In the genomic region with DNA sequence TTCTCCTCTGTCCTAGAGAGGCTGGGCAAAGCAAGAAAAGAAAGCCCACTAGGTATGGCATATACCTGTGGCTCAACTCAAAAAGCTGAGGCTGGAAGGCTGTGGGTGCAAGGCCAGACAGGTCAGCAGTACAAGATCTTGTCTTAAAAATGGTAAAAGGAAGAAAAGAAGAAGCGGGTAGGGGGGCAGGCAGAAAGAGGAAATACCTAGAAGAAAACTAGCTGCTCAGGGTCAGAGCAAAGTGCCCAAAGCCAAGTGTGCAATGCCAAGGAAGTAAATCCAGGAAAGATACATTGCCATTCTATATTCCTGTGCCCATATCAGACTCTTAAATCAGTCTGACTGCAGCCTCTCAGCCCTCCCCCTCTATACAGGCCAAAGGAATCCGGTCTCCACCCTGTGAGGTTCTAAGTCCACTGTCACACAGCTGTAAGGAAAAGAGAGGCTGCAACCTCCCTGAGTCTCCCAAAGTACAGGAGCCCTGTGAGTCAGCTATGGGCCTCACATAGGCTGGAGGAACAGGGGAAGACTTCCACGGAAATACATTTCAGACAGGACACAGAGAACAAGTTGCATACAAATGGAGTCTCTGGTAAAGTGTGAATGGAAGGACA, we compare ENCODE assay signal across 10 mouse cellular contexts. TPM values are rescaled to one million over a fixed set of nuclear protein-coding genes. Genes with fewer than 3 reads are reported as not detected.
A peak's percentile ranks its signal among the peaks of the same experiment; 100 is the strongest.
DNase-seq lines count a peak whose midpoint lies in the region; ATAC-seq lines count a peak whose summit lies in the region.
"Had no signal": no experiment of that assay in that cellular context is flagged by ENCODE, and none has a peak within 500 bp of the region (broad histone marks: within the 10 kb centered on the region; RNA-seq: fewer than 3 reads in every experiment).

No protein-coding gene starts in this region.

- no peaks in the 10 kb centered on the region for H3K9me3 ChIP-seq in heart, embryonic 12.5 days (replicated peaks)
- H3K9me3 ChIP-seq in midbrain, embryonic 13.5 days = no peaks in the 10 kb centered on the region
- H3K9me3 ChIP-seq in midbrain, embryonic 15.5 days = no peaks in the 10 kb centered on the region

- H3K4me3 ChIP-seq in heart, embryonic 12.5 days = no peak overlapping the region
- no peak overlapping the region for H3K4me3 ChIP-seq in midbrain, embryonic 13.5 days (replicated peaks)
- H3K4me3 ChIP-seq in midbrain, embryonic 15.5 days = no peak overlapping the region

- no peak overlapping the region for H3K27ac ChIP-seq in heart, embryonic 12.5 days (ENCODE audit: poor library complexity, severe bottlenecking)
- H3K27ac ChIP-seq in midbrain, embryonic 13.5 days = peak overlapping the region; percentile 25; the same call in 1 of the 2 replicates
- no peak overlapping the region for H3K27ac ChIP-seq in midbrain, embryonic 15.5 days

- no peak for DNase-seq in heart, postnatal 10 days
- DNase-seq in liver = peak; percentile 71
- no peak for DNase-seq in embryo, embryonic 9.5 days (ENCODE audit: extremely low spot score)
- DNase-seq in layer of hippocampus, adult 11-12 months (ENCODE audit: low spot score) = no peak
- no peak for DNase-seq in layer of hippocampus, postnatal 36 days
- DNase-seq: cerebellum, adult 9-10 months; lung, postnatal 14 days had no signal

- no peak overlapping the region for H3K4me2 ChIP-seq in heart, embryonic 12.5 days
- no peak overlapping the region for H3K4me2 ChIP-seq in midbrain, embryonic 13.5 days (replicated peaks)
- H3K4me2 ChIP-seq in midbrain, embryonic 15.5 days = no peak overlapping the region

- 0 out of 2 replicates have a peak, but pooled peaks have one; percentile 36 for ATAC-seq in heart, embryonic 12.5 days (ENCODE audit: insufficient number of reproducible peaks, low FRiP score)
- ATAC-seq in midbrain, embryonic 13.5 days = no peak
- ATAC-seq in midbrain, embryonic 15.5 days (replicated peaks) = no peak

- peaks cover 27% of the 10 kb centered on the region for H3K36me3 ChIP-seq in heart, embryonic 12.5 days
- 0 out of 2 replicates have a peak, but pooled peaks cover 4% of the 10 kb centered on the region for H3K36me3 ChIP-seq in midbrain, embryonic 13.5 days
- H3K36me3 ChIP-seq in midbrain, embryonic 15.5 days (replicated peaks) = no peaks in the 10 kb centered on the region

- 59% methylated on average over 3 of the region's 3 CpGs for WGBS in heart, embryonic 12.5 days
- WGBS in midbrain, embryonic 13.5 days = 77% methylated on average over 3 of the region's 3 CpGs
- WGBS in midbrain, embryonic 15.5 days = 72% methylated on average over 3 of the region's 3 CpGs

- H3K27me3 ChIP-seq in heart, embryonic 12.5 days (replicated peaks) = no peaks in the 10 kb centered on the region
- H3K27me3 ChIP-seq in midbrain, embryonic 13.5 days = no peaks in the 10 kb centered on the region
- H3K27me3 ChIP-seq in midbrain, embryonic 15.5 days (replicated peaks) = no peaks in the 10 kb centered on the region

- intact Hi-C loops in heart, postnatal 10 days (cut with DNase I) = no loop called here

- peaks cover 40% of the 10 kb centered on the region for H3K4me1 ChIP-seq in heart, embryonic 12.5 days (replicated peaks)
- peaks cover 29% of the 10 kb centered on the region for H3K4me1 ChIP-seq in midbrain, embryonic 13.5 days (replicated peaks)
- H3K4me1 ChIP-seq in midbrain, embryonic 15.5 days = peaks cover 28% of the 10 kb centered on the region

- no peak overlapping the region for H3K9ac ChIP-seq in heart, embryonic 12.5 days
- H3K9ac ChIP-seq in midbrain, embryonic 13.5 days (replicated peaks) = no peak overlapping the region
- no peak overlapping the region for H3K9ac ChIP-seq in midbrain, embryonic 15.5 days

RNA-seq across cellular contexts. Expression of a gene that starts 21.9 kb away (rescaled TPM):
- 43.6 and 43.8 TPM in 2 replicates for polyA plus RNA-seq in heart, embryonic 12.5 days (2016; fragmentation: Nextera tagmentation; extraction: Ambion mirVana)
- 10 to 100 TPM; 16.2 to 18.5 TPM for total RNA-seq in heart, postnatal 10 days (2021)
- 12.8 and 13.1 TPM in 2 replicates for polyA plus RNA-seq in midbrain, embryonic 13.5 days (2015; fragmentation: Nextera tagmentation; extraction: Ambion mirVana)
- 17.9 and 18.8 TPM in 2 replicates for polyA plus RNA-seq in midbrain, embryonic 15.5 days (2015; fragmentation: Nextera tagmentation; extraction: Ambion mirVana)
- total RNA-seq in layer of hippocampus, postnatal 36 days (2021) = 10 to 100 TPM; 17.9 to 23.0 TPM

RNA-seq across cellular contexts. Expression of a gene that starts 28.3 kb away (rescaled TPM):
- polyA plus RNA-seq in heart, embryonic 12.5 days (2016; fragmentation: Nextera tagmentation; extraction: Ambion mirVana) = 42.8 and 43.4 TPM in 2 replicates
- 10 to 100 TPM; 24.2 to 25.8 TPM for total RNA-seq in heart, postnatal 10 days (2021)
- polyA plus RNA-seq in midbrain, embryonic 13.5 days (2015; fragmentation: Nextera tagmentation; extraction: Ambion mirVana) = 36.7 and 40.6 TPM in 2 replicates
- polyA plus RNA-seq in midbrain, embryonic 15.5 days (2015; fragmentation: Nextera tagmentation; extraction: Ambion mirVana) = 42.2 and 45.3 TPM in 2 replicates
- total RNA-seq in layer of hippocampus, postnatal 36 days (2021) = 10 to 100 TPM; 25.5 to 27.5 TPM

RNA-seq across cellular contexts. Expression of a gene that starts 28.4 kb away (rescaled TPM):
- 15.1 and 16.5 TPM in 2 replicates for polyA plus RNA-seq in heart, embryonic 12.5 days (2016; fragmentation: Nextera tagmentation; extraction: Ambion mirVana)
- 1 to 10 TPM; 5.6 to 6.2 TPM for total RNA-seq in heart, postnatal 10 days (2021)
- 28.5 and 31.4 TPM in 2 replicates for polyA plus RNA-seq in midbrain, embryonic 13.5 days (2015; fragmentation: Nextera tagmentation; extraction: Ambion mirVana)
- 21.0 and 21.4 TPM in 2 replicates for polyA plus RNA-seq in midbrain, embryonic 15.5 days (2015; fragmentation: Nextera tagmentation; extraction: Ambion mirVana)
- 10 to 100 TPM; 14.6 to 15.1 TPM for total RNA-seq in layer of hippocampus, postnatal 36 days (2021)
